Mouse (Mus musculus): ENCODE results near the gene Dnajc3.

Dnajc3 gene

GRCm38 (mm10) chr14:118937533-118938492 is at the start of gene Dnajc3:
Gene Dnajc3 (plus strand): TSS chr14:118937976.
- DNase-seq (ENCODE audit: low read depth, low spot score) = peak; percentile 94

DNA sequence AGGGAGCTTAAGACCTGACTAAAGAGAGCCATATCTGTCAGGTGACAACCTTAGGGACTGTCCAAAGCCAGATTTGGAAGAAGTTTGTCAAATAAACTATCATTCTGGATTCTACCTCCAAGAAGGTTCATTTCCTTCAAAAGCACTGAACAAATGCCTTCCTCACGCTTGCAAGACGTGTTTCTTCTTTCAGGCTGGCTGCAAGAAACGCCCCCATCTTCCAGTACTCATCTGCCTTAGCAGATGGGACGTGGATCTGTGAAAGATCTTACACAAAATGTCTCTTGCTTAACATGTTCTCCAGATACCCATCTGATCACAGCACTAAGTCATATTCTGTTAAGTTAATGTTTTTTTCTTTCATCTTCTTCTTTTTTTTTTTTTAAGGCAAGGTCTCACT is 47.7 kb upstream of the Dnajc3 start:
- no peak for DNase-seq (ENCODE audit: low read depth, low spot score)

GRCm38 (mm10) chr14:118895228-118895627 is 42.5 kb upstream of the Dnajc3 start:
- no peak for DNase-seq (ENCODE audit: low read depth, low spot score)

- no peak for DNase-seq (ENCODE audit: low read depth, low spot score)
Observed at GRCm38 (mm10) chr14:118895655-118896054, 42.1 kb upstream of the Dnajc3 start.

GRCm38 (mm10) chr14:118899940-118900339 is 37.8 kb upstream of the Dnajc3 start:
- DNase-seq (ENCODE audit: low read depth, low spot score) = no peak

DNA sequence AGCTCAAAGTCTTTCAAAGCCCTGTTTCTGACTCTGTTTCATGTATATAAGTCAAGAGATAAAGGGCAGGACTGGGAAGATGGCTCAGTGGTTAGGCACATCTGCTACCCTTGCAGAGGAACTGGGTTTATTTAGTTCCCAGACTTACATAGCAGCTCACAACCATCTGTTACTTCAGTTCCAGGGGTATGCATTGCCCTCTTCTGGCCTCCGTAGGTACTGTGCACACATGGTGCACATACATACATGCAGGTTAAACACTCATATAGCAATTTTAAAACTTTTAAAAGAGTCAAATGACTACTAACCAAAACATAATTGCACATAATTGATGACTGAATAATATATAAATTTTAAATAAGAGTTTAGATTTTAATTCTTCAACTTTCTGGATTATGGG is 36.9 kb upstream of the Dnajc3 start:
- no peak for DNase-seq (ENCODE audit: low read depth, low spot score)

- no peak for DNase-seq (ENCODE audit: low read depth, low spot score)
Observed at GRCm38 (mm10) chr14:118903397-118903796, 34.4 kb upstream of the Dnajc3 start.

GRCm38 (mm10) chr14:118903867-118904562 is 33.8 kb upstream of the Dnajc3 start:
- no peak for DNase-seq (ENCODE audit: low read depth, low spot score)

GRCm38 (mm10) chr14:118907592-118907991 is 30.2 kb upstream of the Dnajc3 start:
- DNase-seq (ENCODE audit: low read depth, low spot score) = no peak

DNA sequence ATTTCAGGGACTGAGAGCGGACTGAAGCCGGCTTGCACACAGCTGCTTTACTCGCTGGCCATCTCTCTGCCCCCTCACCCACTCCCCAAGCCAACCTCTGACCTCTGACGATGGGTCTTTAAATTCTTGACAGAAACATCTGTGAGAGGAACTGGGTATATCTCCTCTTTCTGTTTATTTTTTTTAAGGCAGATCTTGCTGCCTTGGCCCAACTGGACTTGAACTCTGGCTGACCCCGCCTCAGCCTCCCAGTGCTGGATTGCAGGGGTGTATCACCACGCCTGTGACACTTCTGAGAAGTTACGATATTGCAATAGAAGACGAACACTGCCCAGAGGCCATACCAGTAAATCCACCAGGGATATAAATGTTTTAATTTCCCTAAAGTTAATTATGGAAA is 27.9 kb upstream of the Dnajc3 start:
- DNase-seq (ENCODE audit: low read depth, low spot score) = no peak

DNA sequence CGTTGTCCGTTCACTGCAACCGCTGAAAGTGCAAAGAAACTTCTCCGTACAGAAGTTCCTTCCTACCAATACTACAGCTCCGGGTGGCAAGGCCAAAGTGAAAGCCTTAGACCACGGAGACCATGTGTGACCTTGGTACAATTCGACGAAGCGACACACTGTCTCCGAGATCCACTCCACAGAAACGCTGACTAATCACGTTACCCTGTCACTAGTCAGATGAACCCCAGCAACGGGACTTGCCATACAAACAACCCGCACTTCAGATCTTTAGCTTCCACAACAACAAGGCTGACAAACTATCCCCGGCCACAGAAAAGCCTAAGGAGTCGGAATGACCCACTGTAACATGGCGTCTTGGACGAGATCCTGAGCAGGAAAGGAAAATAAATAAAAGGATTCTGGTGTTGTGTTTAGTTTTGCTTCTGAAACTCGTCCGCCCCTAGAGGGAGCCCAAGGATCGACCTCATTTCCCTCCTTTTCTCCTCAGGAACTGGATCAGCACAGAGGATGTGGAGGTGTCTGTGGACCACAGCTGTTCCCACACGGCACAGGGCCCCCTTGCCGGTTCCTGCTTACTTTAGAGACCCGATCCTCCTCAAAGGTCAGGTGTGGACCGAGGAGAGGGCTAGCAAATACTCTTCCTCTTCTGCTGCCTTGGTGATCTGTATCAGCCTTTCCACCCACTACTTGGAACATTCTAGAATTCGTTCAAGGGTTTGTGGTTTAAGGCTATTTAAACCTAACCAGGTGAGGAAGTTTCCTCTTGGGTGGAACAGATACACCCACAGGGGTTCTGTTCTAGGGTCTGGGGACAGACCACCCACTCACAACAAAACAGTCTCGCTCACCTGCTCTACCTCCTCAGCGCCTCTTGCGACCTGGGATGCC is 27.2 kb upstream of the Dnajc3 start:
- DNase-seq (ENCODE audit: low read depth, low spot score) = no peak

DNA sequence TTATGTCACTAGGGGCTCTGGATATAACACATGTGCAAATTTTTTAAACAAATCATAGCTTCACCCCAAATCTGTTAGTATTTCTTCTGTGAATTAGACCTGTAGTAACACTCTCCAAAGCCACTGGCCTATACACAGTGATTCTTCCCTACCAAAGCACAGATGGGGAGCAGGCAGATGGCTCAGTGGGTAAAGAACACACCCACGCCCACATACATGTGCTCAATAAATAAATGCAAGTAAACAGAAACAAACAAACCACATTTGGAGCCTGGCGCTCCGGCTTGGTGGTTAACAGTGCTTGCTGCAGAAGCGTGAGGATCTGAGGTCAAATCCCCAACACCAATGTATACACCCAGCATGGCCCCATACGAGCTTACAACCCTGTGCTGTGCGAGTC is 26.3 kb upstream of the Dnajc3 start:
- no peak for DNase-seq (ENCODE audit: low read depth, low spot score)

GRCm38 (mm10) chr14:118913651-118914050 is 24.1 kb upstream of the Dnajc3 start:
- no peak for DNase-seq (ENCODE audit: low read depth, low spot score)

- DNase-seq (ENCODE audit: low read depth, low spot score) = no peak
Observed at GRCm38 (mm10) chr14:118919025-118919424, 18.8 kb upstream of the Dnajc3 start.

DNA sequence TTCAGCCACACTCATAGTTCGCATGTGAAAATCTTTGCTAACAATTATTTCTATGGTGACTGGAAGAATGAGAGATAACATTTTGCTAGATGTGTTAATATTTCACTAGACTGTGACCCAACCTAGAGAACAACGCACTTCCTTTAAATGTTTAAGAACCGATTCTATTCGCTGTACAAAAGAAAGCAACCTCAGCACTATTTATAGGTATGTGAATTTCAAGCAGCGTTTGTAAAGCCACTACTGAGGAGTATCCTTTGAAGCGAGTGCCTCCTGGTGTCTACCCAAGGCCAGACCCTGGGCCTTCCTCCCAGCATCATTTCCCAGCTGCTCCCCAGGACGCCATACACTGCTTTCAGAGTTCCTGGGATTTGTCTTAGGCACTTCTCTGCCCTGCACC is 17.1 kb upstream of the Dnajc3 start:
- DNase-seq (ENCODE audit: low read depth, low spot score) = no peak

- no peak for DNase-seq (ENCODE audit: low read depth, low spot score)
Observed at GRCm38 (mm10) chr14:118922251-118922650, 15.5 kb upstream of the Dnajc3 start.

DNA sequence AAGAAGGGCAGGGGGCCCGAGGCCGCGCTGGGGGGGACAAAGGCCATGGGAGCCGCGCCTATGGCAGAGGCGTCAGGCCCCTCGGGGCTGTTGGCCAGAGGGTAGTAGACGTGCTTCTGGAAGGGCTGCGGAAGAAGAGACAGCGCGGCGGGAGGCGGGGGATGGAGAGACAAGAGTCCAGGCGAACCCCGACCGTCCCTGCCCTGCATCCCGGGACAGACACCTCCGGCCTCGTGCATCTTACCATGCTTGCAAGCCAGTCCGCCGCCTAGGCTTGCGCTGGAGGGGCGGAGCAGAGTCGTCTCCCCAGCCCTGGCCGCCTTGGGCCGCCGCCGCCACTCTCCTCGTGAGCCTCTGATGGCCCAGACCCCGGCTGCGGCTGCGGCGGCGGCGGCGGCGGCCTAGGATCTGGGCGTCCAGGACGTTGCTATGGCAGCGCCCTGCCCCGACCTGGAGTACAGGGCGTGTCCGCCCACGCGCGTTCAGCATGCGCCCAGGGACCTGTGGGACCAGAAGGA is 15.1 kb upstream of the Dnajc3 start:
- DNase-seq (ENCODE audit: low read depth, low spot score) = no peak

GRCm38 (mm10) chr14:118924673-118925615 is 12.8 kb upstream of the Dnajc3 start, which contains the start of gene Dzip1:
Gene Dzip1 (minus strand): TSS chr14:118925460.
- DNase-seq (ENCODE audit: low read depth, low spot score) = peak; percentile 73

DNA sequence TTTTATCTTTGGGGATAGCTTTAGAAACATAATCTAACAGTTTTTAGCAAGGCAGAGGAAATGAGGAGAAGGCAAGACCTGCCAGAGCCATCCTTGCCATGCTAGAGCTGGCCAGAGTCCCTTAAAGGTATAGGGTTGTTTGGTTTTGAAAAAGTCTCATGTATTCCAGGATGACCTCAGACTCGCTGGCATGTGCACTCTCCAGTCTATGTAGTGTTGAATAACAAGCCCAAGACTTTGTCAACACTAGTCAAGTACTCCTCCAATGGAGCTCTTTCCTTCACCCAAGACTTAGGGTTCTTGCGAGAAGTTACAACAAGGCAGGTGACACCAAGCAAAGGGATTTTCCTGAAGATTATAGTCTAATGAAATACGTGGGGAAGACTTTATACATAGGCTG is 9.2 kb upstream of the Dnajc3 start:
- no peak for DNase-seq (ENCODE audit: low read depth, low spot score)

- no peak for DNase-seq (ENCODE audit: low read depth, low spot score)
Observed at GRCm38 (mm10) chr14:118929779-118930178, 8.0 kb upstream of the Dnajc3 start.
